Mouse (Mus musculus) heart, postnatal 36 days (tissue): ENCODE data around the gene Mapkapk2. TPM values are rescaled to one million over a fixed set of nuclear protein-coding genes. Genes with fewer than 3 reads are reported as not detected.

ENCODE experiments used
- DNase-seq, 2 experiments: peaks; one replicate each; pipeline ENCODE4 v3.0.0; 2021 to 2022
- intact Hi-C: fragments of 180-260 bp; cut with DNase I; formaldehyde crosslinking; loops from one replicate; pipeline ENCODE4 v1.15.1; 2025
- total RNA-seq, 2 experiments: library from RNA; stranded (reverse); gene quantifications; 2 replicates each; pipeline ENCODE4 v1.2.3; 2021

Mapkapk2 gene
- total RNA-seq, 2 experiments from 2014 or later, result 292 to 300 TPM

DNA sequence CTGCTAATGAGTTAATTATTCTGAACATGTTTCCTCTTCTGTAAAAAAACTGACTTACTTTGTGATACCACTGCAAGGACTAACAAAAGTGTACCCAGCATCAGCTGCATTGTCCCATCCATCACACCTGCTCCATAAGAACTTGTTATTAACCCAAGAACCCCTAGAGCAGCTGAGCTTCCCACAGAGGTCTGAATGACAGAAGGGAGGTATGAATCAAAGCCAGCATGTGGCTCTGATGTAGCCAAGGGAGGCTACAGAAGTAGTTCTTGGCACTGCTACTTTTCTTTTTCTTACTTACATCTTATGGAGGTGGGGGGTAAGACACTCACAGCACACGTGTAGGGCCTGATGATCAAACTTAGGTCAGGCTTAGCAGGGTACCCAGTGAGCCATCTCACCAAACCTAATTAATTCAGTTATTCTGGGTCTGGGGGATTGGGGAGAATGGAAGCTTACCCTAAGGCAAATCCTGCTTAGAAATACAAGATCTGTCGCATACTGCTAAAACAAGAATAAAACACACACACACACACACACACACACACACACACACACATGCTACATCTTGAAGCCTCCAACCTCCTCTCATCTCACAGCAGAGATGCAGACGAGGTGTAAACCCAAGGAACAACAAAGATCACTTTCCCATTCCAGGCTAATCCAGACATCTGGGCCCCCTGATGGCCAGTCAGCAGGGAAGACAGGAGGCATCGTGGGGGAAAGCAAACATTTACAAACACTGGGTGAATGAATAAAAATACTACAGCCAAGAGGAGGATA, 11.5 kb downstream of the Mapkapk2 start:
- DNase-seq, result peak; percentile 4 to 8
- intact Hi-C loops, result no loop called here

DNA sequence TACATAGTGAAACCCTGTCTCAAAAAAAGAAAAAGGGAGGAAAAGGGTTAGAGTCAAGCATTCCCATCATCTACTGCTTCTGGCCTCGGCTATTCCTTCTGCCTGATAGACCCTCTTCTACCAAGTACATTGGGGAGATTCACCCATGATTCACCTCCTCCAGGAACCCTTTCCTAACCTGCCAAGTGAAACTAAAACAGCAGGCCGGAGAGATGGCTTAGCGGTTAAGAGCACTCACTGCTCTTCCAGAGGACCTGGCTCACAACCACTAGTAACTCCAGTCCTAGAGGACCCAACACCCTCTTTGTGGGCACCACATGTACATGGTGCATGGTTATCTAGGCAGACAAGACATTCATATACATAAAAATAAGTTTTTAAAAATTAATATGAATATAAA, 12.4 kb downstream of the Mapkapk2 start:
- intact Hi-C loops, result no loop called here
- peak in 1 of 2 experiments; percentile 1 for DNase-seq

DNA sequence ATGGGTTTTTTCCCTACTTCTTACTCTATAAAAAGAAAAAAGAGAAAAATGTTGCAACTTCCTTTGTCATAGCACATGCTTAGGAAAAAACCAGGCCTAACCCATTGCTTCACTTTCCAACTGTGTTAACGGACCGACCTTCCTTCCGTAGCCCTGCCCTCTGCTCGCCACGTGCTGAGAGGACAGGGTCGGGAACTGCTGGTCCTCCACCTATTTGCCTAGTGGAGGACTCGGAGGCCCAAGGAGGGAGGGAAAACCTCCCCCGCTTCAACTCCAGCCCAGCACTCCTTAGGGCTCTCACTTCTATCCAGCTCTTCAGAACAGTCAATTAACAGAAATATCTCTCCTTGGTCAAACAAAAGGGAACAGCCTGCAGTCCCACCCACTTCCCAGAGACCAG, 13.3 kb downstream of the Mapkapk2 start:
- peak; percentile 57 to 58 for DNase-seq
- intact Hi-C loops, result no loop called here

DNA sequence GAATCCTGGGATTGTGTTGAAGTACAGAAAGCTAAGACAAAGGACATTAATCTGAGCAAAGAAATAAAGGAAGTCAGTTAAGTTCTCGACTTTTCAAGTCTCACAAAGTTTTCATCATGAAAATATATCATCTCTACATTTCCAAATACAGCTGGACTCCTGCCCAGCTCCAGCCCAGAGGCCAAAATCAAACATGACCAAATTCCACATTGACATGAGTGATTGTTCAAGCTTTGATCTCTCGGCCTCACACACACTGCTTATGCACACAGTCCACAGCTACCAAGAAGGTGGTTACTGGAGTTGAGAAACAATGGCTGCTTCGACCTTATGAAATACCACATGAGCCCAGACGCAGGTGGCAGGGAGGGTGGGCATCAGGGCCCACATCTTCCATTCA, 14.0 kb downstream of the Mapkapk2 start:
- peak in 1 of 2 experiments; percentile 23 for DNase-seq
- intact Hi-C loops, result no loop called here

DNA sequence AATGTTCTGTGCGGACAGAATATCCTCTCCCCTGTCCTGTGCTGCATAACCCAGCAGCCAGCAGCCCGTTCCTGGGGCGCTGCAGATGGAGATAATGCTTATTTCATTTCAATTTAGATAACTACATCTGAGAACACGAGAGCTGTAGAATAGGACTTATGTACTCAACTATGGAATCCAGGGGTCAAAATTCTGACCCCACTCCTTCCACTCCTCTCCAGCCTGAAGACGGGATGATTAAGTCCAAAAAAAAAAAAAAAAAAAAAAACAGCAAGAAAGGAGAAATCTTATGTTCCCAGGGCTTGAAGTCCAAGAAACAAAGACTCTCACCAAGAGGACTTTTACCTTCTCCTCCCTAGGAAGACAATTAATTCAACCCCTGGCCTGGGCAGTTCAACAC, 14.5 kb downstream of the Mapkapk2 start:
- intact Hi-C loops, result no loop called here
- DNase-seq, result peak in 1 of 2 experiments; percentile 2

DNA sequence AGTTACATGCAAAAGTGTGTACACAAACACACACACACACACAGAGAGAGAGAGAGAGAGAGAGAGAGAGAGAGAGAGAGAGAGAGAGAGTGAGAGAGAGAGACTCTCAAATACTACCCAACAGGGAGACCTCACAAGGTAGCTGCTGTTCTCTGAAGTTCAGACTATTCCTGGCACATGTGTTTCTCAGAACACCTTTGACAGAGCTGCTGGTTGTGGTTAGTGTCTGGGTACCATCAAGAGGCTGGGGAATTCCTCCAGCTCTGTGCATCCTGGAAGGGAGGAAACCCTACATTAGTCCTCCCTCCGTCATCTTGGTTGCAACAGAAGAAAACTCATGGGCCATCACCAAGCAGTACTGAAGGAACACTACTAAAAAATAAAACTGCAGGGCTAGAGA, 16.9 kb downstream of the Mapkapk2 start:
- no peak for DNase-seq
- intact Hi-C loops, result no loop called here

DNA sequence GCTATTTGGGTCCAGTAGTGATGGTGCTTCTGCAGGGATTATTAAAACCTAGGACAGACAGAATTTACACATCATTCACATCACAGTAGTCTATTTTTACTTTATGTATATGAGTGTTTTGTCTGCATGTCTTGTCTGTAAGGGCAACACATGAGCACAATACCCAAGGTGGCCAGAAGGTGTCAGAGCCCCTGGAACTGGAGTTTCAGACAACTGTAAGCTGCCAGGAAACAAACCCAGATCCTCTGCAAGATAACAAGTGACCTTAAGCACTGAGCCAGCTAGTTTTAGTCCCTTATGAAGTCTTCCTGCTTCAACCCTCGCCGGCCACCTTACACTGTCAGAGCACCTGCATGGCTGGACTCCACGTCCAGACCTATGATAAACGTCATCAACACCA, 17.9 kb downstream of the Mapkapk2 start:
- intact Hi-C loops, result no loop called here
- no peak for DNase-seq

DNA sequence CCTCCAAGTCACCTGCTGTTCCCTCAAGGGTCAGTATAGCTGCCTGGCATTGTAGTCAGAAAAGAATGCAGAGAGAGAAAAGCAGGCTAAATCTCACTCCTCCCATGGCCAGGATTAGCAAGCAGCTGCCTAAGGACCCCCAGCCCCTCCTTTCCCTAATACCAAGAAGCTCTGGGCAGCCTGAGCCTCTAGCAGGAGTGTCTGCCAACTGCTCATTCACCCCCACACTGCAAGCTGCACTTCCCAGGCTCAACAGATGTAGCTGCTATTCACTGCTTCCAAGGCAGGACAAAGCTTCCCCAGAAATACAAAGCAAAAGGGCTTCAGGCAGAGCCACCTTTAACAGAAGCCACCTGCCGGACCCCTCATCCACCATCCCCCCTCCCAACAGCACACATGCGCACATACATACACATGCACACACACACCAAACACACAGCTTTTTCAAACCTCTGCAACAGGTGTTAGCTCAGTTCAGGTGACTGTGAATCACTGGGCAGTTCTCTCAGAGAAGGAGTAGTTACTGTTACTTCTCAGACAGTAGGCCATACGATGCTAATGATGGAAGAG, 18.8 kb downstream of the Mapkapk2 start:
- DNase-seq, result no peak
- intact Hi-C loops, result no loop called here

DNA sequence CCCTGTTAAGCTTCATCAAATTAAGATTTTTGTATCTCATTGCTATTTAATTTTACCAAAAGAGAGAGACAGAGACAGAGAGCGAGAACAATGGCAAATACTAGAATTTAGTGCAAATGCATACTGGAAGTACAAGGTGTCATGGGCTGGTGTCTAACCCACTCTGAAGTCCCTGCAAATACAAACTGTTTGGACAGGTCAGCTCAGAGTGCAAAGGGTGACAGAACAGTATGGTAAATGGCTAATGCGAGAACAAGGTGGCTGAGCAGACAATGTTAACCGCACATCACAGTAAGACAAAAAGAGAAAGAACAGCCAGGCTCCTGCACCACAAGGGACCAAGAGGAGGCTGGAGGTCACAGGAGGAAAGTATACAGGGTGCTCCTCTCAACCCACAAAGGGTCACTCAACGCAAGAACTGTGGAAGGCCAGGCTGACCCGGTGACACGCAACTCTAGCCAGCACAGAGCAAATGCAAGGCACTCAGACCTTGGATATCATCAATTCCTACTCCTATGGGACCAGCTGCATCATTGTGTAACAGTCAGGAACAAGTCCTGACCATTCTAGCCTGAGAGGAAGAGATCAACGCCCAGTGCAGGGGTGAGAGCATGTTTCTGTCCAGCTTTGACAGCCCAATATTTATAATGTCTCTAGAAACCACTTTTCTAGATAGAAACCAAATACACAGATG, 22.4 kb downstream of the Mapkapk2 start:
- intact Hi-C loops, result no loop called here
- DNase-seq, result no peak

DNA sequence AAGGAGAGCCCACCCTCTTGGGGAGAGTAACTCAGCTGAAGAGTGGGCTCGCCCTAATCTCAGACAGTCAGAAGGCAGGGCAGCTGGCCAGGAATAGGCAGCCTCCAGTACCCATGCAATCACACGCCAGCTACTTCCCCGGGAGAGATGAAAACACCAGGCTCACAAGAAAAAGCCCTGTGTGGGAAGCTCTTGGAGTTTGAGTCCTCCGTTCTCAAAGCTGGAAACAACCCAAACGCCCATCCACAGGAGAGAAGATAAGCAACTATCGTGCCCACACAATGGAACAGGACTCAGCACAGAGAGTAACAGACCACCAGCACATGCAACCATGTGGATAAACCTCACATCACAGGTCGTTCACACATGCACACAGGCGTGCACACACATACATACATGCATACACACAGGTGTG, 23.1 kb downstream of the Mapkapk2 start:
- no peak for DNase-seq
- intact Hi-C loops, result no loop called here

DNA sequence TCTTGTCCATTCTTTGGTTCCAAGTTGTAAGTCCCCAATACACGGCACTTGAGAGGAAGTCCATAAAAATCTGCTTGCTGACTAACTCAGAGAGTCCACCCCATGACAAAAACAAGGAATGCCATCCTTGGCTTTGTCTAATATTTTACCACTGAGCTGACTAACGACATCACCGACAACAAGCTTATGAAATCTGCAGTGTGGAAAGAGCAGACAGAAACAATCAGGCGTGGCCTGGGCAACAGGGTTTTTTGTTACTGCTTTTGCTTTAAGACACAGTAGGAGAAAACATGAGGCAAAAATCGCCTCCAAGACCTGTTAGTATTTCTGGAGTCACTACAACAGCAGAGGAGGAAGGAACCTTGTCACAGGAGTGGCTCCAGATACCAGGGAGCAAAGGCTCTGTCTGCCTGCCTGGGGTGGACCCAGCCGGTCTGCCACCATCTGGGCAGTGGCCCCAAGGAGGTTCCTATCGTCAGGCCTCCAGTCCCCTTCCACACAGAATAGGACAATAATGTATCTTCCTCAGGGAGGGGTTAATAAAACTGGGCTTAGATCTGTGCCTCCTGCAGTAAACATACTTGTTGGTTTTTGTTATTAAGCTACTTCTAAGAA, 25.1 kb downstream of the Mapkapk2 start:
- DNase-seq, result no peak
- intact Hi-C loops, result no loop called here

DNA sequence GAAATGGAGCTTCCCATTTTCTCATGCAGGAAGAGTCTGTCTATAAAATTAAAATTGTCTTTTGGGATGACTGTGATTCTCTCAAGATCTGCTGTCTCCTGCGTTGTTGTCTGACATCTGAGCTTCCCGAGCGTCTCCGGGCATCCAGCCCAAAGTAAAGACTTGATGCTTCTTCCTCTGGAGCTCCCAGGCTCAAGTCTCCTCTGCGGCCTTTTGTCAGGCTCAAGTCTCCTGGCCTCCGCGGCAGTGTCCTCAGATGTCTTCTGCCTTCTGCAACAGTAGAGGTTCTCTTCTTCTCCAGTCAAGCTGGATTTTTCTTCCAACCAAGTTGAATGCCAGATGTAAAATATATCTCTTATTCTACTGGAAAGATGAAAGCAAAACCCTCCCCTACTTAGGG, 28.6 kb downstream of the Mapkapk2 start:
- intact Hi-C loops, result no loop called here
- peak in 1 of 2 experiments; percentile 15 for DNase-seq

DNA sequence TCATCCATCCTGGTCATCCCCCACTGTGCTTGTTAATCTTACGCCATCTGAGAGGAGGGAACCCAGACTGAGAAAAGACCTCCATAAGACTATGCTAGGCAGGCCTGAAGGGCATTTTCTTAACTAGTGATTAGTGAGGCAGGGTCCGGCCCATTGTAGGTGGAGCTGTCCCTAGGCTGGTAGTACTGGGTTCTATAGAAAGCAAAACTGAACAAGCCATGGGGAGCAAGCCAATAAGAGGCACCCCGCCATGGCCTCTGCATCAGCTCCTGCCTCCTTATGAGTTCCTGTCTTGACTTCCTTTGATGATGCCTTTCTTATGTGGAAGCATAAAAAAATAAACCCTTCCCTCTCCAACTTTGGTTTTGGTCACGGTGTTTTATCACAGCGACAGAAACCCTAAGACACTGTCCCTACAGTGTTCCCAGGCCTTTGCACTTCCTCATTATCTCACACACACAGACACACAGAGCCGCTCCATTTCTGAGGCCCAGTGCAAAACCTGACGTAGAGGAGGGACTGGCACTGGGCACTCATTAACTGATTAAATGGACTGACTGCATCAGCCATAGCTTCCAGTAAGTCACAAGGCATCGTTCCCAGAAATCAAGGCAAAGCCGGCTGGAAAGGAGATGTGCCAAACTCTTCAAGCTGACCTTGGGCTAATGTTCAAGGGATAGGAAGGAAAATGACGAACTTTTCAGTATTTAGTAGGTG, 29.5 kb downstream of the Mapkapk2 start:
- intact Hi-C loops, result no loop called here
- peak in 1 of 2 experiments; percentile 6 for DNase-seq

DNA sequence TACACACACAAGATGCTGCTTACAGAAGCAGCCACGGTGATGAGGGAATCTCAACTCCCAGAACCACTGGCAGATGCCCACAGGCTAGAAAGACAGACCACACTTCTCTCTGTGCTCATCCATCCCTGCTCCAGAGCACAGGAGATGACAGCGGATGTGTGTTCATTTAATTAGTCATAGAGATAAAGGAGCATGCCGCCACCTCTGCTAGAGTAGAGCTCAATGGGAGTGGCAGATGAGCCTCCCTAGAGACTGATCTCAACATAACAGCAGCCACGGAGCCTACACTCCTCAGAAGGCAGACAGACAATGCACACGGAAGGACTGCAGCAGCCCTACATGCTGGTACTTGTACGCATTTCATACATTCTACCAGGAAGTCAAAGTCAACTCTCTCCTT, 33.4 kb downstream of the Mapkapk2 start:
- no peak for DNase-seq
- intact Hi-C loops, result no loop called here

DNA sequence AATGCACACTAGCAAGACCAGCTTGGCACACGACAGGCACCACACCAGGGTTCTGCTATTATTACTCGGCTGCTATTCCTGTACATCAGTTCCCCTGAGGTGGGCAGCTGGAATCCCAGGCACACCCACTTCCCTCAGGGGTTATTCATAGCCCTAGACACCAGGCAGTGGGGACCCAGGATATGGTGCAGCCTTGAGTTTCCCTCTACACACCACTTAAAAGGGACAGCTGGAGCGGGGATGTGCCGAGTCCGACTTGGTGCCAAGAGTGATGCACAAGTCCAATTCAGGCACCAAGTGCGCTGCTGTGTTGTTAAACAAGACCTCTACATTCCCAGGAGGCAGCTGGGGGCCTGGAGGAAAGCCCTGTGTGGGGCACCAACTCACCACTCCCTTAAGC, 34.8 kb downstream of the Mapkapk2 start:
- intact Hi-C loops, result no loop called here

DNA sequence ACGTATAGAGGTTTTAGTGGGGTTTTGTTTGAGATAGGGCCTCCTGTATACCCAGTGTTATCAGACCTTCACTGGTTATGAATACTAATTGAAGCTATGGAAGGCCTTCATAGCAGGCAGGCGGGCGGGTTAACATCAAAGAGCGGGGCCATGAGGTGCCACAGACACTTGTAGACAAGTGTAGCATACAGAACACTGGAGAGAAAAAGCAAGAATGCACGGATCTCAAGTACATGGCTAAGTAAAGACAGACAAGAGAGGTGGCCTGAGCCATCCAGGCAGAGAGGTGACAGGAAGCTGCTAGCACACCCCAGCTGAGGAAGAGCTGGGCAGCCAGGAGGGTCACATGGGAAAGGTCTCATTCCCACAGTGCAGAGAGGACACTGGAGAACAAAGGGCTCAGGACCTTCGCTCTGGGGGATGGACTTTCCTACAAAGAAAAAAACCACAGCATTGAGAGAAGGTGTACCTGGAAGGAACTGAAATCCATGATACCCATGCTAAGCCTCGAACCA, 35.8 kb downstream of the Mapkapk2 start:
- DNase-seq, result peak in 1 of 2 experiments; percentile 12
- intact Hi-C loops, result loop anchor here (2.0 kb wide), 1 partner anchor 35 kb away; the partner anchor contains the start of gene Mapkapk2

More for the DNA sequence above, 34.8 kb downstream of the Mapkapk2 start:
- peak in 1 of 2 experiments; percentile 42 for DNase-seq

DNA sequence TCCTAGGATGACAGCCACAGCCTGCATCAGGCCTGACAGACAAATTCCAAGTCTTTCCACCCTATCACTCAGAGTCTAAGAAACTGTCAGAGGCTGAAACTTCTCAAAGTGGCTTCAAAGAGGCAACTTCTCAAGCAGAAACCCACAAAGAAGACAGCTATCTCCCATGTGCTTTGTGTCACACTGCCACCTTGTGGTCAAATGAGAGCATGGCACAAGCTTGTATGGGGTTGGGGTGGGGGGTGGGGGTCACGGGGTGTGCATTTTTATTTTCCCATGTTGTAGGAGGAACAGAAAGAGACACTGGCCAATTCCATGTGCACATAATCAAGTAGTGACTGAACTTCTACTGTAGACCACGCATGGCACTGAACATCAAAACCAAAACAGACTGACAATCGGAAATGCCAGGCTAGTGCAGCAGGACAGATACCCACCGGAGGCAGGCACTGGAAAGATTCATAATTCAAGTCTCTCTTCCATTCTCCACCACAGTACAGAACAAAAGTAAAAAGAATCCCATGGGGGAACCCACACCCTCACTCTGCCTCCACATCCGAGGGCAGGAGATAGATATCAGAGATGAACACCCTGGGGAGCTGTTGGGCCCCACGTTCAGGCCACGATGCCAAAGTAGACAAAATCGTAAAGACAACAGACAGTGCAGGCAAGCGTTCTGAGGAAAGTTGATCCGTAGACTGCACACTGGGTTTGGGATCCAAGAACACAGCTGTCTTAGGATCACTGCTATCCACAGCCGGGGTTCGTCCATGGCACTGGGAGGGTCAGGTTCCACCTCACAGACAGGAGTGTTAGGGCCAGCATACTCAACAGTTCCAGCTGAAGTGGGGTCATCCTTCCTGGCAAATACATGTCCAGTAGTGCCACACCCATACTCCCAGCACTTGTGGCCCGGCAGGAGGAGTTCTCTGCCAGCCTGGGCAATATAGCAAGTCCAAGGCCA, 37.1 kb downstream of the Mapkapk2 start:
- peak; percentile 52 to 55 for DNase-seq
- intact Hi-C loops, result loop anchor here (2.0 kb wide), 1 partner anchor 36 kb away; the partner anchor contains the start of gene Mapkapk2

DNA sequence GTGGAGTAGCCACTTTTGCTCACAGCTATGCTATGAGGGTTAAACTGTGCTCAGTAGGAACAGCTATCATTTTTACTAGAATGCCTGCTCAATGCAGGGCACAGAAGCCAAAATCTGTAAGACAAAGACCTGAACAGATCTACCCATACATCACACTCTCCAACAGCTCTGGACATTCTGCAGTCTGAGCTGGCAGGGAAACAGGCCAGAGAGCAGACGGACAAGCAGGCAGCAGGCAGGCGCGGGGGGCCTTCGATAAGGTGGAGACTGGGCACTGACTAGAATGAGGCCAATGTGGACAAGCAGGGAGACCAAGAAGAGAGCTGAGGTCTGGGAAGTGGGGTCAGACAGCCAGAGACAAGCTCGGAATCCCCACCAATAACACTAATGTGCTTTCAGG, 37.8 kb downstream of the Mapkapk2 start:
- intact Hi-C loops, result loop anchor here (2.0 to 10.0 kb wide), 2 partner anchors 37 to 515 kb away; partner anchors contain the start of gene Mapkapk2
- DNase-seq, result no peak

DNA sequence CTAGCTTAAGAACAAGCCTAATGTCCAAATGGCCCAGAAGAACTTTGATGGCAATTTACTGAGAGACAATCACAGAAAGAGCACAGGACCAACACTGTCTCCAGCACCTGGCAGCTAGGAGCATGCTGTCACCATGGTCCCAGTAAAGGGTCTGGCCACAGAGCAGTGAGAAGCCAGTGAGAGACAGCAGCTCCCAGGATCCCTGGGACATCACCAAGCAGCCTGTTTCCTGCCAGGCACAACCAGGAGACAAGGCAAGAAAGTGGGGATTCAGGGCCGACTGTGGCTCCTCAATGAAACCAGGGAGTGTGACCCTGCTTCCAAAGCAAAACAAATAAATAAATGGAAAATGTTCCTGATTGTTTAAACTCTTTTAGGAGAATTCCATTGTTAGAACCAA, 38.2 kb downstream of the Mapkapk2 start:
- intact Hi-C loops, result loop anchor here (10.0 kb wide), 1 partner anchor 515 kb away; no protein-coding TSS in a partner anchor
- DNase-seq, result no peak
